Mouse (Mus musculus) hindbrain, embryonic 16.5 days (tissue): Measurements from ENCODE around the gene Slc4a4. TPM values are rescaled to one million over a fixed set of nuclear protein-coding genes. Genes with fewer than 3 reads are reported as not detected.
"Not testable (repeated sequence)": the region's sequence is repeated elsewhere in the genome, so short reads cannot be mapped to it uniquely, and the experiment has no call there.

Source experiments
- ATAC-seq: fragments of 200-750 bp; cut with Nextera tagmentation; 2 replicates; pipeline ENCODE4 v1.8.0; 2017; ENCODE audit warnings: moderate TSS enrichment, moderate library complexity
- H3K27ac ChIP-seq: fragments of 300-500 bp; sonication (generic); 2 replicates; pipeline ENCODE4 v1.5.1; 2014; ENCODE audit warnings: low read depth, mild to moderate bottlenecking, control low read depth, low read length, moderate library complexity
- H3K27me3 ChIP-seq: fragments of 300-500 bp; sonication (generic); replicated peaks from 2 replicates; pipeline ENCODE4 v1.6.1; 2014; ENCODE audit warnings: low read length; ENCODE audit not compliant: control insufficient read depth, insufficient read depth
- H3K36me3 ChIP-seq: fragments of 300-500 bp; sonication (generic); 2 replicates; pipeline ENCODE4 v1.6.1; 2014; ENCODE audit warnings: mild to moderate bottlenecking, low read length, moderate library complexity, mixed read lengths; ENCODE audit not compliant: control insufficient read depth, insufficient read depth
- H3K4me1 ChIP-seq: fragments of 300-500 bp; sonication (generic); 2 replicates; pipeline ENCODE4 v1.6.1; 2014; ENCODE audit warnings: low read depth, low read length; ENCODE audit not compliant: control insufficient read depth, insufficient read depth
- H3K4me2 ChIP-seq: fragments of 300-500 bp; sonication (generic); 2 replicates; pipeline ENCODE4 v1.6.1; 2014; ENCODE audit warnings: mild to moderate bottlenecking, low read length, control low read depth, moderate library complexity
- H3K4me3 ChIP-seq: fragments of 300-500 bp; sonication (generic); 2 replicates; pipeline ENCODE4 v1.5.1; 2014; ENCODE audit warnings: mild to moderate bottlenecking, low read length, control low read depth, moderate library complexity
- H3K9ac ChIP-seq: fragments of 300-500 bp; sonication (generic); 2 replicates; pipeline ENCODE4 v1.6.1; 2014; ENCODE audit warnings: low read depth, mild to moderate bottlenecking, control low read depth, low read length, moderate library complexity
- H3K9me3 ChIP-seq: fragments of 300-500 bp; sonication (generic); 2 replicates; pipeline ENCODE4 v1.6.1; 2014; ENCODE audit warnings: mild to moderate bottlenecking, low read length, moderate library complexity; ENCODE audit not compliant: control insufficient read depth
- WGBS: fragments of 180-500 bp; shearing (Covaris S2); extraction: QIAGEN DNeasy Blood & Tissue Kit; methylation state at CpG from one replicate; pipeline ENCODE4 v1.1.7; 2014; 5-methylcytosine and 5-hydroxymethylcytosine counted together
- polyA plus RNA-seq: library from polyadenylated mRNA; unstranded; fragments of >200 nt; fragmentation: Nextera tagmentation; extraction: Ambion mirVana; gene quantifications from 2 replicates; pipeline ENCODE4 v1.2.1, GENCODE M21; 2015

Slc4a4 gene
- polyA plus RNA-seq, 1 experiment from 2014 or later = 9.1 TPM

DNA sequence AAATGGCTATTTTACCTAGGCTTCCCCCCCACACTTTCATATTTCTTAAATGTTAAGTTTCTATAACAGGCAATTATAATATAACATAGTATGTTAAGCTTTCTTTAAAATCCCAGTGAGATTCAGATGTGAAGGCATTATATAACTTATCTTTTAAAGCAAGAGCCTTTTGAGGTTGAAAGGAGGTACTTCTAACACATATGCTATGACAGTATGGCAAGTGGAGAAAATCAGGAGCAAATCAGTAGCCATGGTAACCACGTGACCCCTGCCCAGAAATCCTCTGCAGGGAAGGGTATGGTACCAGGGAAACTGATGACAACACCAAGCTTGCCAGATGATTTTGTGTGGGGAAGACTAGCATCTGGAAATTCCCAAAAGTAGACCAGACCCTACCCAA is 222.2 kb downstream of the Slc4a4 start:
- Histone ChIP-seq H3K27ac (no peak overlapping the region), H3K4me2 (no peak overlapping the region), H3K9ac (no peak overlapping the region), H3K4me3 (no peak overlapping the region), H3K4me1 (no peaks in the 10 kb centered on the region; the same call in 1 of the 2 replicates), H3K9me3 (no peaks in the 10 kb centered on the region), H3K36me3 (no peaks in the 10 kb centered on the region), H3K27me3 (no peaks in the 10 kb centered on the region)
- no peak for ATAC-seq
- 73% methylated on average over 1 of the region's 1 CpGs for WGBS

DNA sequence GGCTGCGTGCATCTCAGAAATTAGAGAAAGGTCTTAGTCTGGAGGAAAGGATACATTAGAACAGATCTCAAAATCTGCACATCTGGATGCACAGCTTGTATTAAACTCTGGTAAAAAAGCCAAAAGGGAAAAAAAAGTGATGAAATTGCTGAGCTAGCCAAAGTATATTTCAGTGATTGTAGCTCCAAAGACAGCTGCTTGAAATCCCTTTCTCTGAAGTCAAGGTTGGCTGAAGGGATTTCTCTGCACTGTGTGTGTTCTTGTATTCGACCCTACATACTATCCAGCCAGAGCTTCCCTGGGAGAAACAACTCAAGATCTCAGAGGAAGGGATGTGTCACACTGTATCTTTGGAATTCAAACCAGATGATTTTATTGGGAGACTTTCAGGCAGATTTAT is 223.2 kb downstream of the Slc4a4 start:
- no peak overlapping the region for H3K9ac ChIP-seq
- no peak overlapping the region for H3K4me3 ChIP-seq
- WGBS = 84% methylated on average over 2 of the region's 2 CpGs
- H3K27ac ChIP-seq = no peak overlapping the region
- no peaks in the 10 kb centered on the region for H3K9me3 ChIP-seq
- no peak overlapping the region for H3K4me2 ChIP-seq
- H3K27me3 ChIP-seq = no peaks in the 10 kb centered on the region
- no peaks in the 10 kb centered on the region; the same call in 1 of the 2 replicates for H3K4me1 ChIP-seq
- ATAC-seq = no peak
- no peaks in the 10 kb centered on the region for H3K36me3 ChIP-seq

- not testable (repeated sequence) for H3K4me3 ChIP-seq, ATAC-seq, H3K4me2 ChIP-seq, H3K36me3 ChIP-seq, H3K4me1 ChIP-seq, H3K27me3 ChIP-seq, H3K9ac ChIP-seq, H3K27ac ChIP-seq, H3K9me3 ChIP-seq
- 98% methylated on average over 7 of the region's 17 CpGs for WGBS
Observed at GRCm38 (mm10) chr5:89111987-89112386, 225.4 kb downstream of the Slc4a4 start.

DNA sequence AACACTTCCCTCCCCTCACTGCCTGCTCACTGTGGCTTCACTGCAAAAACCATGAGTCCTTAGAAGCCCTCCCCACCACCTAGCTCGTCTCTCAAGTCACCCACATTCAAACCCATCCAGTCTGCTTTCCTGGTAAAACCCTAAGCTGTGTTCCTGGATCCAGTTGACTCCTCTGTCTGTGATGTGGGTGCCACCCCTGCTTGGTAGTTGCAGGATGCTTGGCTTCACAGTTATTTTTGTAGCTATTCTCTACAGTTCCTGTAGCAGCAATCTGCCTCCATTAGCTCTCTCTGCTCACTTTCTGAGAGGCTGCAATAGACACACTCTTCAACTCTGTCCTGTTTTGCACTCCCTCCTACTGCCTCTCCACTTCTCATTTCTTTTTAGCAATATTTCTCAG is 234.3 kb downstream of the Slc4a4 start:
- H3K4me1 ChIP-seq = no peaks in the 10 kb centered on the region
- no peak overlapping the region for H3K4me2 ChIP-seq
- H3K9me3 ChIP-seq = no peaks in the 10 kb centered on the region
- H3K9ac ChIP-seq = no peak overlapping the region
- no peak for ATAC-seq
- H3K36me3 ChIP-seq = no peaks in the 10 kb centered on the region
- WGBS = 71% methylated on average over 1 of the region's 1 CpGs
- H3K27ac ChIP-seq = no peak overlapping the region
- H3K4me3 ChIP-seq = no peak overlapping the region
- H3K27me3 ChIP-seq = no peaks in the 10 kb centered on the region

DNA sequence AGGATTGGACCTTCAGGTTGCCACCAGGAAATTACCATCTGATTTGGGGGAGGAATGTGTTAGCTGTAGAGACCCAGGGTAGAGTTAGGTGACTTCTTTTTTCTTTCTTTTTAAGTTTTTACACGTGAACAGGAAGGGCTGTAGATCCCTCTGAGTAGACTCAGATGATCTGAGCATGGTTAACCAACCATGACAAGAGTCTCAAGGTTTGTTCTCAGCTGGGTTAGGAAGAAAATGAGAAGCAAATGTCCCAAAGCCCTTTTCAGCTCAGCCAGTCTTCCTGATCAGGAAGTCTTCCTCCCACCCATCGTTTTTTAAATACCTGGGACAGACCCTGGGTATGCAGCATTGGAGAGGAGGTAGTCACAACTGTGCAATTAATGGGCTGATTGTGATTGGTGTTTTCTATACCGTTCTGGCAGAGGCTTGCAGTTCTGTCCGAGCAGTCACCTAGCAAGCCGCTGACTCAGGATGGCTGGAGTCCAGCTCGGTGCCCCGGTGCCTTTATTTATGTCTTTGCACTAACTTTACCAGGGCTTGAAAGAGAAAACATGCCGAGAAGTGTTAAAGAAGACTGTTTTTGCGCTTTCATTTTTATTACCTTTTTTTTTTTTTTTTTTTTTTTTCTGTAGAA is 236.8 kb downstream of the Slc4a4 start:
- Histone ChIP-seq H3K4me1 (no peaks in the 10 kb centered on the region), H3K36me3 (no peaks in the 10 kb centered on the region), H3K27me3 (no peaks in the 10 kb centered on the region), H3K9ac (no peak overlapping the region), H3K9me3 (no peaks in the 10 kb centered on the region), H3K4me2 (no peak overlapping the region), H3K4me3 (no peak overlapping the region), H3K27ac (no peak overlapping the region)
- WGBS = 59% methylated on average over 9 of the region's 9 CpGs
- ATAC-seq = no peak

GRCm38 (mm10) chr5:89128210-89128609 is 241.6 kb downstream of the Slc4a4 start:
- WGBS = 87% methylated on average over 6 of the region's 6 CpGs
- Histone ChIP-seq H3K4me3 (no peak overlapping the region), H3K36me3 (no peaks in the 10 kb centered on the region), H3K9ac (no peak overlapping the region), H3K4me1 (no peaks in the 10 kb centered on the region), H3K27ac (no peak overlapping the region), H3K9me3 (no peaks in the 10 kb centered on the region), H3K4me2 (no peak overlapping the region), H3K27me3 (no peaks in the 10 kb centered on the region)
- ATAC-seq = no peak

GRCm38 (mm10) chr5:89135776-89136175 is 249.2 kb downstream of the Slc4a4 start:
- Histone ChIP-seq H3K4me1 (no peaks in the 10 kb centered on the region), H3K9me3 (no peaks in the 10 kb centered on the region), H3K4me3 (no peak overlapping the region), H3K27ac (no peak overlapping the region), H3K9ac (no peak overlapping the region), H3K4me2 (no peak overlapping the region), H3K27me3 (no peaks in the 10 kb centered on the region), H3K36me3 (no peaks in the 10 kb centered on the region)
- ATAC-seq = no peak
- WGBS = 73% methylated on average over 11 of the region's 11 CpGs

DNA sequence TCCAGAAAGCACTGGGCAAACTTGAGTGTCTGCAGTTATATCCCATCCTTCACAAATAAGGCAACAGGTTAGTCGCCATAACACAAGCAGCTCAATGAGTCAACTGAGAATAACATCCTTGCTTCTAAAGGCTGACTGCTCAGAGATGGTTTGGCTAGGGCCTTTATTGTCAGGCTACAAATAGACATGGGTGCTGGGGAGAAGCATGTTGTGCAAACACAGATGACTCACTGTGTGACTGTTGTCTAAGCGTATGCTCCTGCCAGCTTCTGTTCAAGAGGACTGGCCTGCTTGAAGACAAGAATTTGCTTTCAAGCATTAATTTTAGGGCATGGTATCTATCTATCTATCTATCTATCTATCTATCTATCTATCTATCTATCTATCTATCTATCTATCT is 253.5 kb downstream of the Slc4a4 start:
- H3K9me3 ChIP-seq = no peaks in the 10 kb centered on the region
- H3K36me3 ChIP-seq = no peaks in the 10 kb centered on the region
- no peak overlapping the region for H3K9ac ChIP-seq
- 93% methylated on average over 2 of the region's 2 CpGs for WGBS
- no peaks in the 10 kb centered on the region for H3K27me3 ChIP-seq
- H3K4me2 ChIP-seq = no peak overlapping the region
- ATAC-seq = no peak
- H3K27ac ChIP-seq = no peak overlapping the region
- no peak overlapping the region for H3K4me3 ChIP-seq
- no peaks in the 10 kb centered on the region for H3K4me1 ChIP-seq

- 90% methylated on average over 2 of the region's 2 CpGs for WGBS
- no peak for ATAC-seq
- no peaks in the 10 kb centered on the region for H3K27me3 ChIP-seq
- no peak overlapping the region for H3K4me3 ChIP-seq
- H3K9ac ChIP-seq = no peak overlapping the region
- H3K36me3 ChIP-seq = no peaks in the 10 kb centered on the region
- H3K4me1 ChIP-seq = no peaks in the 10 kb centered on the region
- no peak overlapping the region for H3K27ac ChIP-seq
- H3K4me2 ChIP-seq = no peak overlapping the region
- no peaks in the 10 kb centered on the region for H3K9me3 ChIP-seq
Observed at GRCm38 (mm10) chr5:89141761-89142160, 255.1 kb downstream of the Slc4a4 start.

DNA sequence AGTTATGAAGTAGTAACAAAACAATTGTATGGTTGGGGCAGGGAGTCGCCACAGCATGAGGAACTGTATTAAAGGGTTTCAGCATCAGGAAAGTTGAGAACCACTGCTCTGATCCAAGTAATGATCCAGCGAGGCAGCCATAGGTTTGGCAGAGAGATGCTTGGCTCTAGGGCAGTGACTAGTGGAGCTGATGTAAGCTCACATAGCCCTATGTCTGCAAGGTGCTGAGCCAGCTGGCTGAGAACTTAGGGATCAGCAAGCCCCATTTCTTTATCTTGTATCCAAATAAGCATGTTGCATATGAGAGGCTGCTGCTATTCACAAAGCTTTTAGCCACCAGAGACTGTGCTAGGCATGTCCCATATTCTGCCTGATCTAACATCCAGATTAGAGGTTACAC is 259.7 kb downstream of the Slc4a4 start:
- Histone ChIP-seq H3K27me3 (no peaks in the 10 kb centered on the region), H3K9me3 (no peaks in the 10 kb centered on the region), H3K4me1 (no peaks in the 10 kb centered on the region), H3K9ac (no peak overlapping the region), H3K27ac (no peak overlapping the region), H3K4me2 (no peak overlapping the region), H3K36me3 (no peaks in the 10 kb centered on the region), H3K4me3 (no peak overlapping the region)
- WGBS = 86% methylated on average over 2 of the region's 2 CpGs
- ATAC-seq = no peak
